Mouse (Mus musculus): Measurements from ENCODE around the gene Il2rg.

The Il2rg gene

GRCm38 (mm10) chrX:101260441-101261325 lies 7.4 kb downstream of the Il2rg start:
- DNase-seq, result no peak

DNA sequence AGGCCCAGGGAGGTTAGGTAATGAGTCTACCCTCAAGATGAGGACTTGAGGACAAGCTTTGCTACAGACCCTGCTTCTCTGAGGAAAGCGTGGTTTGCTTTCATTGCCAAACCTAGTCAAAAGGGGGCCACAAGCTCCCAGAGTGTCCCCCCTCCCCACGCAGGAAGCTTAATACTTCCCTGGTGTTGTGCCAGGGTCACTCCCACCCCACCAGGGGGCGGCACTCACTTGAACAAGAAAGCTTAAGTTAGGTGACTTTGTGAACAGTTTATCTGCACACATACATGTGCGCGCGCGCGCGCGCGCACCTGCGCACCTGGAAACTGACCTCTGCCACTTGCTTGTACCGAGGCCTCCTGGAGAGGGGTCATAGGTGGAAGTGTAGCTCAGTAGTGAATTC lies 11.5 kb downstream of the Il2rg start:
- peak in 1 of 2 experiments; percentile 13 for DNase-seq

GRCm38 (mm10) chrX:101254740-101255139 lies 13.3 kb downstream of the Il2rg start:
- DNase-seq, result peak in 1 of 2 experiments; percentile 3

DNA sequence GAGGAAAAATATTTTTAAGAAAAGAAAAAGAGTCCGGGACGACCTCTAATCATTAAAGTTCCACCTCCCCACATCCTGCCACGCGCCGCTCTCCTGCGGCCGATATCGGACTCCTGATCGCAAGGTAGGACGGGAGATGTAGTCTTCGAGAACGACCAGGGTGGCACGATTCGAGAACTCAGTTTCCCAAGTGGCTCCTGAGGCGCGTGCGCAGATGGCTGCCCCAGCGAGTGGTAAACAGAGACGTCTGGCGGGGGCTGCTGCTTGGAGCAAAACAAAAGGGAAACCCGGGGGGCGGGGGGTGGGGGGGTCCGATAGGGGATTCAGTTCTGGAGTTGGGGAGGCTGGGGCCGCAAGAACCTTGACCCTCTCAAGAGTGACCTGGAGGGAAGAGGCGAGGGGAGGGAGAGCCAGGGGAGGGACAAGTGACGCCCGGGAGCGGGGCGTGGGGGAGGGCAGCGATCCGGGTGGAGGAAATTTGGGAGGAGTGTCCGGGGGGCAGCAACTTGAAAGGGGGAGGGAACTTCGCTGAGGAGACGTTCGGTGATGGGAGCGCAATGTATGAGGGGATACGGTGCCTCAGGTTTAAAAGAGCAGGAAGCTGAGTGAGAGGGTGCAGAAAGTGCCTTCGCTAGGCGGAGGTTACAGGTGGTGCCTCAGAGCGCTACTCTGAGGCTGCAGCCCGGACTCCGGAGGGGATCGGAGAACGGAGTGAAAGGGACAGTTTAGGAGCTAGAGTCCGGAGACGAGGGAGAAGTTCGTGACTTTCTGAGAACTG lies 13.9 kb downstream of the Il2rg start, which contains the start of gene Foxo4:
TSS of gene Foxo4 (plus strand) at position 577 of the 778 bp plus-strand sequence.
- DNase-seq, result peak; percentile 91 to 94

- DNase-seq, result no peak
Measured at GRCm38 (mm10) chrX:101245011-101245410, 23.0 kb downstream of the Il2rg start.

DNA sequence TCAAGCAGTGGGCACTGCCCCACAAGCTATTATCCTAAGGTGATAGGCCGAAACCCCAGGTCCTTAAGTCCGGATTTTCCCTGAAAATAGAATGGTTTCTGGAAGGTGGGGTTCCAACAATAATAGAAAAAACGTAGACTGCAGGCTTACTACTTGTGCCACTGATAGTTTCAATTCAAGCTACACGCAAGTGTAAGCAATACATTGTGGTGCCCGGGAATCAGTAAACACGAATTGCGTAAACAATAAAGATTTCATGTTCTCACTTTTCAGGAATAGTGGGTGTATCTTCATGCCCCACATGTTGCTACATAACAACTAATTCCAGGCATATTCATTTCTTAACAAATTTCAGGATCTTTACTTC lies 45.3 kb downstream of the Il2rg start:
- DNase-seq, result no peak

DNA sequence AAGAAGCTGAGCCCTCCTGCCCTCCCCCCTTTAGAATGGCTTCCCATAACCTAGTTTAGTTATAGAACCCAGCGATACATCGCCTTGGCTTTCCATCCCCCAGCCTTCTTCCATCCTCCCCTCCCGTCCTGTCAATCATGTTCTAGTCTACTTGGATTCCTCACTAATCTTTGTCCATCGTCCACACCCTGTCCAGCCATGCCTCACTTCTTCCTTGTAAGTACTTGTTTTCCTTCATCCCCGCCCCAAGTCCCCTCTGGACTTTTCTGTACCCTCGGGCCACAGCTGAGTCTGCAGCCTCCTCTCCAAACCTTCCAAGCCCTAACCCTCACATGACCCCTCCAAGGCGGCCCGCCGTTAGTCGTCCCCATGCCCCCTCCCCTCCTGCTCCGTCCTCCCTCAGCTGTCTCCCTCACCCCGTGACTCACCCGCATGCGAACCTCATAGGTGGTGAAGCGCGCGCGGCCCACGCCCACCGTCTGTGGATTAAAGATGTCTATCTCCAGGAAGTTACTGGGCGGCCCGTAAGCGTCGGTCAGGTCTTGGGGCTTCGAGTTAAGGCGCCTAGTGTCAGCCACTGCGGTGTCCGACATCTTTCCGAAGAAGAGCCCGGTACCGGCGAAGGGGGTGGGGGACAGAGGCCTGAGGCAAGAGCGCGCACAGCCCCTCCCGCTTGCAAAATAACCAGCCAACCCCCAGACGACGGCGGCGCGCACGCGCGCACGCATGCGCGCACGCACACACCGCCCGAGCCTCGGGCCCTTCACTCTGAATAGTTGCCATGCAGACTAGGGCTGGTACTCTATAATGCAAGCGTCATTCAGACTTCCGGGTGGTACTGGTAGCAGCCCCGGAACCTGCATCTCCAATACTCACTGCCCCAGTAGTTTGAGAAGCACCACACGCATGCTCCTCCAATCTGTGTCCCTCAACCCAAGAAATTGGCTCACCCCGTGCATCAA lies 45.9 kb downstream of the Il2rg start, which contains the start of gene Snx12:
TSS of gene Snx12 (minus strand) at position 730 of the 962 bp plus-strand sequence.
- DNase-seq, result peak; percentile 88 to 89

Data from lung, adult 18-20 months (tissue).